Mouse (Mus musculus): ENCODE data around the gene Nrxn2.

DNA sequence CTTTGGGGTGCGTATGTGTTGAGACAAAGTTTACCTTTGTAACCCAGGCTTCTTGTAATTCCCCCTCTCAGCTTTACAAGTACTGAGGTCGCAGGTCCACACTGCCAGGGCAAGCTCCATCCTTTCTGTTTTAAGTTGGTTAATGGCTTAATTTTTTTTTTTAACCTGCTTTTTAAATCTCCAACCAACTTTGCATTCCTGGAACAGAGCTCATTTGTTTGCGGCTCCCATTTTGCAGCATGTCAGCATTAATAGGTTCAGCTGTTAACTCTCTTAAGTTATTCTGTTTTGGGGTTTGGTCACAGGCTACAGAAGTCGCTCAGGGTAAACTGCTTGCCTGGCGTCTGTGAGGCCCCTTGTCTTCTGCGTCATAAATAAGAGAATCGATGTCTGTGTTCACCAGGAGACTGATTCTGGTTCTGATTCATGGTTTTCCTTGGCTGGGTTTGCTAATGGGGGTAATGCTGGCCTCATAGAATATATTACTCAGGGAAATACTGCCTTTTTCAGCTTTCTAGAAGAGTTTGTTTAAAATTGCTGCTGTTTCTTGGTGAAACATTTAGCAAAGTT, 141.8 kb downstream of the Nrxn2 start:
- TF ChIP-seq EP300 (optimal IDR thresholded peaks at IDR 0.05), result no peak
- no peak for TF ChIP-seq CTCF (IDR thresholded peaks at IDR 0.05; ENCODE audit: low read depth)
